Mouse (Mus musculus): ENCODE results near the gene Tmem114. TPM values are rescaled to one million over a fixed set of nuclear protein-coding genes. Genes with fewer than 3 reads are reported as not detected.
A peak's percentile ranks its signal among the peaks of the same experiment; 100 is the strongest.

Gene Tmem114
- polyA plus RNA-seq, 1 experiment from 2014 or later: not detected

DNA sequence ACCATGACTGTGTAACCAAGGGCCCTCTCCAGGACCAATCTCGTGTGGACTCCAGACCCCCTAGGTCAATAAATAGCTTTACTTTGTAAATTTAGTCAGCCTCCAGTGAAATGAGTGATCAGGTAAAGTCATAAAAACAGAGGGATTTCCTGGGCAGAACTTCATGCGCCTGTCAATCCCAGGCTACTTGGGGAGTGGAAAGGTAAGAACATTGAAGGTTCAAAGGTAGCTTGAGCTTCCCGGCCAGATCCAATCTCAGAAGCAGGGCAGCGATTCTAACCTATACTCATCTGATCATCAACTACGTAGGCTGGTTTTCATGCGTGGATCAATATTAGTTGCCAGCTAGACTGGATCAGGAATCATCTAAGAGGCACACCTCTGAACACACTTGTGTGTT lies 21.3 kb upstream of the Tmem114 start:
- no peaks in the 10 kb centered on the region for H3K4me1 ChIP-seq (ENCODE audit: insufficient read depth)
- no peaks in the 10 kb centered on the region for H3K9me3 ChIP-seq (ENCODE audit: low read depth, low read length)
- H3K27me3 ChIP-seq (ENCODE audit: insufficient read depth, low read length): no peaks in the 10 kb centered on the region
- no peaks in the 10 kb centered on the region for H3K36me3 ChIP-seq (ENCODE audit: insufficient read depth)
- no peak overlapping the region for H3K27ac ChIP-seq (ENCODE audit: low read depth)
- no peak for TF ChIP-seq CTCF (IDR thresholded peaks at IDR 0.05; ENCODE audit: low read depth)
- H3K4me3 ChIP-seq (ENCODE audit: low read depth, low read length): no peak overlapping the region
- ATAC-seq (ENCODE audit: insufficient read depth): no peak
- no peak for DNase-seq
- H3K9ac ChIP-seq: no peak overlapping the region
- no peak overlapping the region for H3K4me2 ChIP-seq
- 87% methylated on average over 6 of the region's 6 CpGs for WGBS

DNA sequence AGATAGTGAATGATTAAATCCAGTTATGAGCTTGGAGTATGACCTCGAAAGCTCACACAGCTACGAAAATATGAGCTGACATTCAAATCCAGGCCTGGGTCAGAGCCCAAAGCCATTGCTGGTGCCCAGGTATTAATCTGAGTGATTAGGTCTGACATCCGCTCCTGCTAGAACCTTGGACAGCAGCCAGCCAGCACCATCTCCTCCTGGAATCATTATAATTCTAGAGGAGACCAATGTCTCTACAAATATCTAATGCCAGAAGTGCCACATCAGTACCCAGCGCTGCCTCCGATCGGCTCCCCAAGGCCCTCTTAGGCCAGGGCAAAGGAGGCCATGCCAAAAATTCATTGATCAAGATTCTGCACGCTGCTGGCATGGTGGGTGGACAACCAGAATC lies 20.0 kb upstream of the Tmem114 start:
- Histone ChIP-seq H3K4me2 (no peak overlapping the region), H3K9ac (no peak overlapping the region), H3K4me3 (ENCODE audit: low read depth, low read length) (no peak overlapping the region), H3K27me3 (ENCODE audit: insufficient read depth, low read length) (no peaks in the 10 kb centered on the region), H3K4me1 (ENCODE audit: insufficient read depth) (no peaks in the 10 kb centered on the region), H3K27ac (ENCODE audit: low read depth) (no peak overlapping the region), H3K36me3 (ENCODE audit: insufficient read depth) (no peaks in the 10 kb centered on the region), H3K9me3 (ENCODE audit: low read depth, low read length) (no peaks in the 10 kb centered on the region)
- WGBS: 75% methylated on average over 7 of the region's 7 CpGs
- DNase-seq (no peak), ATAC-seq (ENCODE audit: insufficient read depth) (no peak)
- no peak for TF ChIP-seq CTCF (IDR thresholded peaks at IDR 0.05; ENCODE audit: low read depth)

DNA sequence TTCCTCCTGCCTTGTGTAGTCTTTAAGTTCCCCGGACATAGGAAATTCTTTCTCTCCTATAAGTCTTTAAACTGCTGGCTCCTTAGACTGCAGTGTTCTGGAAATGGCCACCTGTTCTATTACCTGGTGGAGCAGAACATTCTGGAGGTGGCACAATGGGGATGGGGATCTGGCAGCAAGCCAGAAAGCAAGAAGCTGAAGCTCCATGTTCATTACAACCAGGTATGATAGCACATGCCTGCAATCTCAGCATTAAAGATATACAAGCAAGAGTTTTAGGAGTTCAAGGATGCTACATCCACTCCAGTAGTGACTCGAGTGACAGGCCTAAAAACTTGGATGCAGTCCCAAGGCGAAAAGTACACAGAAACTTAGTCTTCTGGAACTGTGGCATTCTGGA lies 7.7 kb upstream of the Tmem114 start:
- Histone ChIP-seq H3K4me3 (ENCODE audit: low read depth, low read length) (no peak overlapping the region), H3K36me3 (ENCODE audit: insufficient read depth) (no peaks in the 10 kb centered on the region), H3K27me3 (ENCODE audit: insufficient read depth, low read length) (no peaks in the 10 kb centered on the region), H3K4me2 (no peak overlapping the region), H3K9ac (no peak overlapping the region), H3K4me1 (ENCODE audit: insufficient read depth) (no peaks in the 10 kb centered on the region), H3K27ac (ENCODE audit: low read depth) (no peak overlapping the region), H3K9me3 (ENCODE audit: low read depth, low read length) (no peaks in the 10 kb centered on the region)
- WGBS: 75% methylated on average over 3 of the region's 3 CpGs
- TF ChIP-seq CTCF (IDR thresholded peaks at IDR 0.05; ENCODE audit: low read depth): no peak
- ATAC-seq (ENCODE audit: insufficient read depth) (no peak), DNase-seq (no peak)

DNA sequence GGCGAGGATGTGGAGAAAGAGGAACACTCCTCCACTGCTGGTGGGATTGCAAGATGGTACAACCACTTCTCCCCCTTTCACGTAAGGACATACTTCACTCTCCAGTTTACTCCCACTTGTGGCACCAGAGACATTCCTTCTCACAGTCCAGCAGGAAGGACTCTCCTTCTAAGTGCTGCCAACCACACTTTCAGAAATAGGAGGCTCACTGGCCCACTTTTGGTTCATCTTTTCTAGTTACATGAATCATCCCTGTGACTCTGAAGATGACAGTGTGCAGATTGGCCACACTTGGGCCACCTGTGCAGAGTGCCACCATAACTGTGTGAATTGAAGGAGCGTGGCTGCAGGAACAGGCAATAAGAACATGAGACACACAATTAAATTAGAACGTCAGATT lies 4.6 kb upstream of the Tmem114 start:
- WGBS: 69% methylated on average over 4 of the region's 4 CpGs
- no peak for ATAC-seq (ENCODE audit: insufficient read depth)

DNA sequence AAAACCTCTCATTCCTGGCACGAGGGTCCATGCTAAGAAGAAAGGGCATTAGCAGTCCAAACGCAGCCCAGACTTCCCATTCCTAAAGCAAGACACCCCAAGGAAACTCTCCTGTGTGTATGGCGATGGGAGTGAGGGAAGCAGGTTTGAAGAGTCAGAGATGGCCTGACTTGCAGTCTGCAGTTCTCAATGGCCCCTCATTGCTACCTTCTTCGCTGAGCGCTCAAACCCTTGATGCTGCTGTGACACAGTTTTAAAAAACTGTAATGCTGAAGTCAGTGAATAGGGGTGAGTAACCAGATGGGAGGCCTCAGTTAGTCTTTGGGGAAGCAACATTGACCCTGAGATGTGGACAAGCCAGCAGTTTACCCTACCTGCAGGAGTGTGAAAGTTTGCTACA lies 800 bp upstream of the Tmem114 start:
- H3K36me3 ChIP-seq (ENCODE audit: insufficient read depth): no peaks in the 10 kb centered on the region
- no peak for TF ChIP-seq CTCF (IDR thresholded peaks at IDR 0.05; ENCODE audit: low read depth)
- no peak overlapping the region for H3K4me3 ChIP-seq (ENCODE audit: low read depth, low read length)
- 76% methylated on average over 5 of the region's 5 CpGs for WGBS
- H3K4me2 ChIP-seq: no peak overlapping the region
- H3K27ac ChIP-seq (ENCODE audit: low read depth): no peak overlapping the region
- DNase-seq (no peak), ATAC-seq (ENCODE audit: insufficient read depth) (no peak)
- no peaks in the 10 kb centered on the region for H3K4me1 ChIP-seq (ENCODE audit: insufficient read depth)
- no peak overlapping the region for H3K9ac ChIP-seq
- H3K9me3 ChIP-seq (ENCODE audit: low read depth, low read length): no peaks in the 10 kb centered on the region
- peaks cover 44% of the 10 kb centered on the region for H3K27me3 ChIP-seq (ENCODE audit: insufficient read depth, low read length)

More for the DNA sequence above, 4.6 kb upstream of the Tmem114 start:
- no peak overlapping the region for H3K27ac ChIP-seq (ENCODE audit: low read depth)
- no peak for DNase-seq
- H3K27me3 ChIP-seq (ENCODE audit: insufficient read depth, low read length): peaks cover 23% of the 10 kb centered on the region
- no peak overlapping the region for H3K9ac ChIP-seq
- no peaks in the 10 kb centered on the region for H3K4me1 ChIP-seq (ENCODE audit: insufficient read depth)
- no peaks in the 10 kb centered on the region for H3K36me3 ChIP-seq (ENCODE audit: insufficient read depth)
- no peak overlapping the region for H3K4me2 ChIP-seq
- H3K9me3 ChIP-seq (ENCODE audit: low read depth, low read length): no peaks in the 10 kb centered on the region
- H3K4me3 ChIP-seq (ENCODE audit: low read depth, low read length): no peak overlapping the region
- no peak for TF ChIP-seq CTCF (IDR thresholded peaks at IDR 0.05; ENCODE audit: low read depth)

DNA sequence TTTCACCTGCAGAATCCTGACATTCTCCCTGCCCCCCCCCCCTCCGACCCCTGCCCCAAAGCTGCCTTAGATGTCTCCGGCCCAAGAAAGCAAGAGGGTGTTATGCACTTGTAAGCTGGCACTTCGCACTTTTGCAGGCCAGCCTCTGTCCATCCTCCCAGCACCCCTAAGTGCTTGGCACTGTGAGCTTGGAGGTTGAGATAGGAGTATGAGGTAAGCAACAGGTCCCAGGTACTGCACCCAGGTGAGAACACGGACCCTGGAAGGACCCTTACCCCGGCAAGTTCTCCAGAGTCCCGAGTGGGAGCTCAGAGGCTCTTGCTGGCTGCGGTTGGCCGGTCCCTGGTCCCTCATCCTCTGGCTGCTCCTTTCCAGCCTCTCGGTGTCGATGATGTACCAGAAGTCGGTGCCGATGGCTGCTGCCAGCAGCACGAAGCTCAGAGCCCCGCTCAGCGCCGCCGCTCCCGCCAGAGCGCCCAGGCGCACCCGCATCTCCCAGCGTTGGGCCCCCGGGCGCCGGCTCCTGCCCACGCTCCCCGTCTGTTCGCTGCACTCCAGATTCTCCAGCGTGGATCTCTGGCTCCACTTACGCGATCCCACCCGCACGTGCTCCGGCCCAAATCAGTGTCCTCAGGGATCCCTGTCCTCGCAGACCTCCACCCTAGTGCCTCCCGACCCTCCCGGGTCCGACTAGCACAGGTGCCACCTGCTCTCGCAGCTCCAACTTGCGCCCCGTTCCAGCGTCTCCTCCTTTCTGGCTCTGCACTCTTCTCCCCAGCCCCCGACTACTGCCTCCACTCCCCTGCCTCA lies 570 bp downstream of the Tmem114 start:
- Histone ChIP-seq H3K27ac (ENCODE audit: low read depth) (no peak overlapping the region), H3K4me2 (peak overlapping the region; percentile 51), H3K27me3 (ENCODE audit: insufficient read depth, low read length) (peaks cover 44% of the 10 kb centered on the region), H3K4me3 (ENCODE audit: low read depth, low read length) (peak overlapping the region; percentile 22), H3K4me1 (ENCODE audit: insufficient read depth) (no peaks in the 10 kb centered on the region), H3K36me3 (ENCODE audit: insufficient read depth) (no peaks in the 10 kb centered on the region), H3K9ac (no peak overlapping the region), H3K9me3 (ENCODE audit: low read depth, low read length) (no peaks in the 10 kb centered on the region)
- no peak for ATAC-seq (ENCODE audit: insufficient read depth)
- no peak for DNase-seq
- TF ChIP-seq CTCF (IDR thresholded peaks at IDR 0.05; ENCODE audit: low read depth): no peak
- WGBS: 4% methylated on average over 42 of the region's 43 CpGs

DNA sequence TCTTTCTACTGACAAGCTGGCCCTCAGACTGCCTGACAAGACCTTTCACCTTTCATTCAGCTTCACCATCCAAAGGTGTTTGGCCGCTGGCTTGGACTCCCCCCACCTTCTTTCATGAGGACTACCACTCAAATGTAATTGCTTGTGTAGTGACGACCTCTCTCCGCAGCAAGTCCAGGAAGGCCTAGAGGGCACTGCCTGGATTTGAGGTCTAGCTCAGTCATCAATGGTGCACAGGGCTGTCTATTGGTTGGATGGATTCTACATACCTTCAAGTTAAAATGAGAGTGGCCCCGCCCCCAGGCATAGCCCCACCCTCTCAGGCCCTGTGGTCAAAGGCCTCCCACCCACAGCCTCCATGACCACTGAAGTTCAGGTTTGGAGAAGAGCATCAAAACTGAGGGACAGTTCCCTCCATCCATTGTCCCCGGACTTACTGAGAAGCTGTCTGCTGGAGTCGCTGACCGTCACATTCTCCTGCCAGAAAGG lies 1.3 kb downstream of the Tmem114 start:
- no peaks in the 10 kb centered on the region for H3K9me3 ChIP-seq (ENCODE audit: low read depth, low read length)
- 40% methylated on average over 7 of the region's 7 CpGs for WGBS
- no peak overlapping the region for H3K4me2 ChIP-seq
- TF ChIP-seq CTCF (IDR thresholded peaks at IDR 0.05; ENCODE audit: low read depth): no peak
- no peak overlapping the region for H3K27ac ChIP-seq (ENCODE audit: low read depth)
- H3K27me3 ChIP-seq (ENCODE audit: insufficient read depth, low read length): peaks cover 44% of the 10 kb centered on the region
- no peak for ATAC-seq (ENCODE audit: insufficient read depth)
- no peak overlapping the region for H3K9ac ChIP-seq
- no peak for DNase-seq
- no peaks in the 10 kb centered on the region for H3K4me1 ChIP-seq (ENCODE audit: insufficient read depth)
- H3K36me3 ChIP-seq (ENCODE audit: insufficient read depth): no peaks in the 10 kb centered on the region
- no peak overlapping the region for H3K4me3 ChIP-seq (ENCODE audit: low read depth, low read length)
